Mouse (Mus musculus) liver, adult 2 months (tissue): ENCODE measurements around the gene Itgae. TPM values are rescaled to one million over a fixed set of nuclear protein-coding genes. Genes with fewer than 3 reads are reported as not detected.

Source experiments
- DNase-seq: peaks from one replicate; pipeline ENCODE4 v3.0.0-alpha.2; 2011; ENCODE audit warnings: low read depth, low spot score; ENCODE audit errors: extremely low read depth
- H3K27ac ChIP-seq: fragments of 200-500 bp; replicated peaks from 2 replicates; pipeline ENCODE4 v1.5.1; 2012; ENCODE audit warnings: low read depth, mild to moderate bottlenecking, control low read depth, inconsistent platforms, low read length; ENCODE audit not compliant: insufficient read depth
- H3K27me3 ChIP-seq: fragments of 200-500 bp; 2 replicates; pipeline ENCODE4 v1.6.1; 2012; ENCODE audit warnings: mild to moderate bottlenecking, moderate library complexity, low read length, inconsistent platforms; ENCODE audit not compliant: control insufficient read depth, insufficient read depth
- H3K36me3 ChIP-seq: fragments of 200-500 bp; 2 replicates; pipeline ENCODE4 v1.6.1; 2012; ENCODE audit warnings: low read length, inconsistent platforms; ENCODE audit not compliant: control insufficient read depth, insufficient read depth
- H3K4me1 ChIP-seq: fragments of 200-500 bp; 2 replicates; pipeline ENCODE4 v1.6.1; 2011; ENCODE audit warnings: low read length; ENCODE audit not compliant: control insufficient read depth, insufficient read depth
- H3K4me3 ChIP-seq: fragments of 200-500 bp; 2 replicates; pipeline ENCODE4 v1.5.1; 2011; ENCODE audit warnings: low read depth, mild to moderate bottlenecking, control low read depth, low read length, moderate library complexity; ENCODE audit not compliant: insufficient read depth
- H3K79me2 ChIP-seq: fragments of 200-500 bp; 2 replicates; pipeline ENCODE4 v1.6.1; 2012; ENCODE audit warnings: inconsistent platforms, mild to moderate bottlenecking, low read length, moderate library complexity; ENCODE audit not compliant: control insufficient read depth, insufficient read depth
- H3K9ac ChIP-seq: fragments of 200-500 bp; 2 replicates; pipeline ENCODE4 v1.6.1; 2012; ENCODE audit warnings: low read depth, mild to moderate bottlenecking, control low read depth, inconsistent platforms, low read length
- CTCF ChIP-seq: fragments of 200-500 bp; IDR thresholded peaks from 2 replicates; pipeline ENCODE4 v1.5.1; 2011; ENCODE audit warnings: low read depth, low read length, control low read depth
- POLR2A ChIP-seq: fragments of 200-500 bp; IDR thresholded peaks from 2 replicates; pipeline ENCODE4 v1.6.1; 2011; ENCODE audit warnings: low read length, control low read depth; ENCODE audit not compliant: insufficient read depth; ENCODE audit errors: extremely low read depth
- WGBS: fragments of 180-500 bp; shearing (Covaris S2); methylation state at CpG from one replicate; pipeline ENCODE4 v1.1.7; 2018; 5-methylcytosine and 5-hydroxymethylcytosine counted together
- polyA plus RNA-seq: library from polyadenylated mRNA; depleted of rRNA; stranded (reverse); fragments of >200 nt; gene quantifications from 2 replicates; pipeline ENCODE4 v1.2.3, GENCODE M21; 2012
- total RNA-seq: library from RNA; depleted of rRNA; stranded (reverse); fragments of >200 nt; gene quantifications from 2 replicates; pipeline ENCODE4 v1.2.3, GENCODE M21; 2014

Gene Itgae
- total and polyA plus RNA-seq, 2 experiments: 0.17 to 0.18 TPM

DNA sequence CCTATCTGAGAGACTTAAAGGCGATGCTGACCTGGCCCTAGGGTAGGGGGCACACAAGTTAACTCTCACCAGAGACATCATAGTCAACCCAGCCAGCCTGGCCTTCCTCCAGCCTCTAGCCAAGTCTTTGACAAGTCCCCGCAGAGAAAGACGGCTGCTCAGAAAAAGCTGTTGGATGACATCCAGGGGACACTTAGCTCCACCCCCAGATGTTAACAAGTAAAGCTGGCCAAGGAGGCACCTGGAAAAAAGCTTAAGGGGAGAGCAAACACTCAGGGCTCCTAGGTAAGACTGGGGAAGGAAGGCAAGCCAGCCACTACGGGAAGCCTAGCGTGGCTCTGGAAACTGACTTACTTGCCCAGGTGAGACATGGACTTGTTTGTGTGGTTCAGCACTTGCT lies 81.8 kb downstream of the Itgae start:
- 48% methylated on average over 5 of the region's 5 CpGs for WGBS
- H3K36me3 ChIP-seq: peaks cover 1% of the 10 kb centered on the region; the same call in 1 of the 2 replicates
- peaks cover 8% of the 10 kb centered on the region for H3K79me2 ChIP-seq
- no peaks in the 10 kb centered on the region for H3K27me3 ChIP-seq
- no peak overlapping the region for H3K4me3 ChIP-seq
- peak; percentile 56 for DNase-seq
- H3K9ac ChIP-seq: no peak overlapping the region
- no peak overlapping the region for H3K27ac ChIP-seq
- TF ChIP-seq CTCF (no peak), POLR2A (no peak)
- H3K4me1 ChIP-seq: peaks cover 15% of the 10 kb centered on the region

DNA sequence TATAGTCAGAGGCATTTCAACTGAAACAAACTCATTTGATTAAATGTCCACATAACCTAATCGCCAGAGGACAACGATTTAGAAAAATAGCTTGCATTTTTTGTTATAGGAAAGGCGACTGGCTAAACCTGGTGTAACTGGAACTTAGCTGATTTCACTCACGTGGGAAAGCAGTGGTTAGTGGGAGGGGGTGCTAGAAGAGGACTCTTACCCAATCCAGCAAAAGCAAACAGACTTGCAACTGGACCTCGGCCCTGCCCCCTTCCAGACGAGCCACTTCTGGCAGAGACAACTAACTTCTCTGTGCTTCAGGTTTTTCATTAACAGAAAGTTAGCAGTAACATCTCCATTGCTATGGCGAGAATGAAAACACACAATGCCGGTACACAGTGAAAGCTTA lies 85.2 kb downstream of the Itgae start:
- 15% methylated on average over 8 of the region's 8 CpGs for WGBS
- Histone ChIP-seq H3K27ac (peak overlapping the region; percentile 95), H3K27me3 (no peaks in the 10 kb centered on the region), H3K79me2 (peaks cover 8% of the 10 kb centered on the region), H3K36me3 (peaks cover 1% of the 10 kb centered on the region; the same call in 1 of the 2 replicates), H3K4me1 (peaks cover 13% of the 10 kb centered on the region), H3K9ac (no peak overlapping the region), H3K4me3 (peak overlapping the region; percentile 95)
- TF ChIP-seq CTCF: no peak
- no peak for TF ChIP-seq POLR2A
- peak; percentile 98 for DNase-seq

DNA sequence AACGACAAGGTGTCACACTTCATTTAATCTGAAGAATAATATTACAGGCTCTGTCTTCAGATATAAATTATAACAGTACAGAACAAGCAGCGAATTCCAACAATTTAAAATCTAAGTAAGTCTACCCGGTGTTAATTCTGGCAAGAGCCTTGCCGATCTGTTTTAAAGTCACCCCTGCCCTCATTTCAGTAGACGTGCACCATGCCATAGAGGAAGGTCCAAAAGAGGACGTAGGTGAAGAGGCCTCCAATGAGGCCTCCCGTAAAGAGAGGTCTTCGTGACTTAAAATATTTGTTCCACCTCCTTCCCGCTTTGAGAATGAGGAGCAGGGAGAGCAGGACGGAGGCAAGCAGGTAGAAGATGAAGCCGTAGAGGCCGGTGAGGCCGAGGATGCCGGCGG lies 85.8 kb downstream of the Itgae start:
- TF ChIP-seq POLR2A: no peak
- no peak for TF ChIP-seq CTCF
- peak overlapping the region; percentile 95 for H3K4me3 ChIP-seq
- peak; percentile 69 for DNase-seq
- peak overlapping the region; percentile 97 for H3K9ac ChIP-seq
- peaks cover 1% of the 10 kb centered on the region; the same call in 1 of the 2 replicates for H3K36me3 ChIP-seq
- WGBS: under 1% methylated on average over 15 of the region's 15 CpGs
- H3K79me2 ChIP-seq: peaks cover 8% of the 10 kb centered on the region
- H3K27me3 ChIP-seq: no peaks in the 10 kb centered on the region
- H3K27ac ChIP-seq: peak overlapping the region; percentile 95
- peaks cover 13% of the 10 kb centered on the region for H3K4me1 ChIP-seq

DNA sequence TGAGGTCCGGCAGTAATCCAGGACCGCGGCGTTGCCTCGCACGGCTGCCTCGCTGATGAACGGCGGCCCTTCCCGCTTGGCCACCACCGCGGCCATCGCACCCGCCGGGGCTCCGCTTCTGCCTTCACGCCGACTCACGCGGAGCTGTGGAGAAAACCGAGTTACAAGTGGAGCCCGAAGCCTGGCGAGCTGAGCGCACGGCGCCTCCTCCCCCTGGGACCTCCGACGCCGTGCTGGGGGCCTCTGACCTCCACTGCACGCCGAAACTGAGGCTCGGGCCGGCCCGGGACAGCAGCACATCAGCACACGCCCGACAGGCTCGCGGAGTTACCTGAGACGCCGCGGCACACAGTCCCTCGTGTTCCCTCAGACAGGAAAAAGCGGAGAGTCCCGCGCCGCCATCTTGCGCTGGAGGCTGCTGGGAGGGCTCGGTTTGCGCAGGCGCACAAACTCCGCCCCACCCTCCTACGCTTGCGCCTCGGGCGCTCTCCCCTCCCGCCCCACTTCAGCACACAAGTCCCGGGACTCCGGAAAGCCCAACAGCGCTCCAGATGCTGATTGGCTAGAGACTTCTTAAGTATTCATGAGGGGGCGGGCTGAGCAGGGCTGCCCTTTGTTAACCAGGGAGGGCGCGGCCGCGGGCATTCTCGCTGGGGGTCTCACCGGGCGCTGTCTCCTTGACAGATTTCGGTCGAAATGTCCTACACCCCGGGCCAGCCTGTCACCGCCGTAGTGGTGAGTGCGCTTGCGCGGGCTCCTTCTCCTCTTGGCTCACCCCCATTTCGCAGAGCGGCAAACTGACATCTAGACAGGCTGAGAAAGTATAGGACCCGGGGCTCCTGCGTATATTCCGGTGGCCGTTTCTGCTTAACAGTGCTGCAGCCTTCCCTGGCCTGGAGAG lies 86.5 kb downstream of the Itgae start, which contains the start of the genes Emc6 and Tax1bp3:
Emc6 (minus strand) TSS at position 430 of the 901 bp plus-strand sequence.
Tax1bp3 (plus strand) TSS at position 476 of the 901 bp plus-strand sequence.
- Histone ChIP-seq H3K4me1 (peaks cover 13% of the 10 kb centered on the region), H3K27me3 (no peaks in the 10 kb centered on the region), H3K4me3 (peak within 1 kb of the TSS; percentile 95), H3K9ac (peak within 1 kb of the TSS; percentile 97), H3K79me2 (peaks cover 8% of the 10 kb centered on the region), H3K27ac (peak within 1 kb of the TSS; percentile 95), H3K36me3 (peaks cover 1% of the 10 kb centered on the region; the same call in 1 of the 2 replicates)
- WGBS: under 1% methylated on average over 81 of the region's 81 CpGs
- DNase-seq: peak; percentile 96
- TF ChIP-seq POLR2A (peak; percentile 76), CTCF (no peak)

DNA sequence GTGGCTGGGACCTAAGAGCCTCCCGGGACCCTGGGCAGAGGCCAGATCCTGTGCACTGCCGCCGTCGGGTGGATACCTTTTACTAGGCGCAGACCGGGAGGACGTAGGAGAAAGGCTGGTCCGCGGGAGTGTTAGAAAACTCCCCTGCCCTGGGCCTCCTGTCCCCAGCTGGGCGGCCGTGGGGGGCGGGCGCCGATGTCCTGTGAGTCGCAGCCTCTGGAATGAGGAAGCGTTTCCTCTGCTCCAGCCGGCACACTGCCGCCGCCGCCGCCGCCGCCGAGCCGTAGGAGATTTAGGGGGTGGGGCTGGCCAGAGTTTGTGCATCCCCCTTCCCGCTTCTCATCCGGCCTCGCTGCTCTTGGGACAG lies 87.1 kb downstream of the Itgae start:
- DNase-seq: no peak
- H3K9ac ChIP-seq: peak overlapping the region; percentile 78
- TF ChIP-seq CTCF (no peak), POLR2A (no peak)

DNA sequence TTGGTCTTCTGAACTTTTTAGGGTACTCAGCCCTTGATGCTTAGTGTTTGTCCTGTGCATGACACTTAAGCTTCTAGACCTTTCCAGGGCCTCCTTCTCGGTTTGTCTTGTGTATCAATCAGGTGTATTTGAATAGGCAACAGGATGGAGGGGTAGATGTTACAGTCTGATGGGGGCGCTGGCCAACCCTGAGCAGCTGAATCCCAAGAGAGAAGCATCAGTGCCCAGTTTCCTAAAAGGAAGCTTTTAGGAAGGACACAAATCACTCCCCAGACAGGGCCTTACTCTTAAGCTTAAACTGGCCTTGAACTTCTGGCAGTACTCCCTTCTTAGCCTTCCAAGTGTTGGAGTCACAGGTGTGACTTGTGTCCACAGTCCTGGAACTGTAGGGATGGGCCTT lies 87.5 kb downstream of the Itgae start:
- H3K27ac ChIP-seq: 0 out of 2 replicates have a peak overlapping the region, but pooled peaks have one; percentile 1
- H3K79me2 ChIP-seq: peaks cover 8% of the 10 kb centered on the region
- peaks cover 10% of the 10 kb centered on the region for H3K4me1 ChIP-seq
- peak overlapping the region; percentile 78 for H3K9ac ChIP-seq
- peak overlapping the region; percentile 83 for H3K4me3 ChIP-seq
- 23% methylated on average over 2 of the region's 2 CpGs for WGBS
- TF ChIP-seq CTCF: no peak
- no peak for TF ChIP-seq POLR2A
- H3K27me3 ChIP-seq: no peaks in the 10 kb centered on the region
- H3K36me3 ChIP-seq: peaks cover 6% of the 10 kb centered on the region; the same call in 1 of the 2 replicates
- DNase-seq: no peak

More for the DNA sequence above, 87.1 kb downstream of the Itgae start:
- peaks cover 11% of the 10 kb centered on the region for H3K4me1 ChIP-seq
- WGBS: 0% methylated on average over 28 of the region's 28 CpGs
- no peaks in the 10 kb centered on the region for H3K27me3 ChIP-seq
- H3K4me3 ChIP-seq: peak overlapping the region; percentile 83
- peaks cover 6% of the 10 kb centered on the region; the same call in 1 of the 2 replicates for H3K36me3 ChIP-seq
- peak overlapping the region; percentile 74 for H3K27ac ChIP-seq
- peaks cover 8% of the 10 kb centered on the region for H3K79me2 ChIP-seq
